Mouse (Mus musculus): ENCODE data around the gene Zfp94. TPM values are rescaled to one million over a fixed set of nuclear protein-coding genes. Genes with fewer than 3 reads are reported as not detected.

Gene Zfp94
- polyA plus RNA-seq, 1 experiment from 2014 or later = 12.8 TPM

DNA sequence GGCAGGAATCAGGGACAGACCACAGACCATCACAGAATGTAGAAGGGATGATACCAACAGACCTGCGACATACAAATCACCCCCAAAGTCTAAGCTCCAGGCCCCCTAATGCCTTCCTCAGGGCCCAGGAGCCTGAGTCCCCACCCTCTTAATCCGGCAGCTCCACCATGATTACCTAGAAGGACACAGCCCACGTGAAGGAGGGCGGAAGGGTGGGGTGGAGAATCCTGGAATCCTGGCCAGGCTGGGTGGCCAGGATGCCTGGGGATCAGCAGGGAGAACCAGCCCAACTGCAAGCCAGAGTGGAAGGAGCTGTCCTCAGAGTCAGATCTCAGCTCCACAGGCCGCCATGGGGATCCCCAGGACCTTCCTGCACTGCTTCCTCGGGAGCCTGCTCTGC, 32.4 kb upstream of the Zfp94 start, which contains the start of gene Lypd5:
TSS of gene Lypd5 (plus strand) at position 301 of the 400 bp plus-strand sequence.
- no peak for DNase-seq (ENCODE audit: low spot score)
- H3K4me1 ChIP-seq (replicated peaks; ENCODE audit: control insufficient read depth, insufficient read depth, low read length) = no peaks in the 10 kb centered on the region
- no peak for ATAC-seq (ENCODE audit: low FRiP score)
- H3K27me3 ChIP-seq (ENCODE audit: control insufficient read depth, insufficient read depth, low read length) = no peaks in the 10 kb centered on the region
- H3K4me2 ChIP-seq (replicated peaks; ENCODE audit: low read depth, low read length) = no peak within 1 kb of the TSS
- no peak within 1 kb of the TSS for H3K4me3 ChIP-seq (ENCODE audit: low read depth, low read length)
- no peaks in the 10 kb centered on the region for H3K9me3 ChIP-seq (ENCODE audit: control insufficient read depth, low read length)
- H3K9ac ChIP-seq (ENCODE audit: low read depth, low read length) = no peak within 1 kb of the TSS
- H3K36me3 ChIP-seq (ENCODE audit: control insufficient read depth, insufficient read depth, low read length) = no peaks in the 10 kb centered on the region
- no peak within 1 kb of the TSS for H3K27ac ChIP-seq (ENCODE audit: low read depth, low read length)
- 31% methylated on average over 6 of the region's 6 CpGs for WGBS

DNA sequence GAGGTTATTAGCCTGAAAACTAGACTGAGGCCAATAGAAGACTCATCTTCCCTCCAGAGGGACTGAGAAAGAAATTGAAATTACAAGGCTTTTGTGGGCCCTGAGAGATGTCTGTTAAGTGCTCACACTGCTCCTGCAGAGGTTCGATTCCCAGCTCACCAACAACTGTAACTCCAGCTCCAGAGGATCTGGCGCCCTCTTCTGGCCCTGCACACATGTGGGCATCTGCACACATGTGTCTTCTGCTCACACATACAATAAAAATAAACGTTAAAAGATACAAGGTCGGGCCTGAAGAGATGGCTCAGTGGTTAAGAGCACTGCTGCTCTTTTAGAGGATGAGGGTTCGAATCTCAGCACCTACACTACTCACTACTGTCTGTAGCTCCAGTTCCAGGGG, 30.0 kb upstream of the Zfp94 start:
- H3K27me3 ChIP-seq (ENCODE audit: control insufficient read depth, insufficient read depth, low read length) = no peaks in the 10 kb centered on the region
- no peak overlapping the region for H3K9ac ChIP-seq (ENCODE audit: low read depth, low read length)
- H3K27ac ChIP-seq (ENCODE audit: low read depth, low read length) = no peak overlapping the region
- ATAC-seq (ENCODE audit: low FRiP score) = no peak
- WGBS = 67% methylated on average over 5 of the region's 5 CpGs
- H3K4me2 ChIP-seq (replicated peaks; ENCODE audit: low read depth, low read length) = no peak overlapping the region
- no peaks in the 10 kb centered on the region for H3K36me3 ChIP-seq (ENCODE audit: control insufficient read depth, insufficient read depth, low read length)
- H3K4me1 ChIP-seq (replicated peaks; ENCODE audit: control insufficient read depth, insufficient read depth, low read length) = no peaks in the 10 kb centered on the region
- no peaks in the 10 kb centered on the region for H3K9me3 ChIP-seq (ENCODE audit: control insufficient read depth, low read length)
- DNase-seq (ENCODE audit: low spot score) = no peak
- H3K4me3 ChIP-seq (ENCODE audit: low read depth, low read length) = no peak overlapping the region

DNA sequence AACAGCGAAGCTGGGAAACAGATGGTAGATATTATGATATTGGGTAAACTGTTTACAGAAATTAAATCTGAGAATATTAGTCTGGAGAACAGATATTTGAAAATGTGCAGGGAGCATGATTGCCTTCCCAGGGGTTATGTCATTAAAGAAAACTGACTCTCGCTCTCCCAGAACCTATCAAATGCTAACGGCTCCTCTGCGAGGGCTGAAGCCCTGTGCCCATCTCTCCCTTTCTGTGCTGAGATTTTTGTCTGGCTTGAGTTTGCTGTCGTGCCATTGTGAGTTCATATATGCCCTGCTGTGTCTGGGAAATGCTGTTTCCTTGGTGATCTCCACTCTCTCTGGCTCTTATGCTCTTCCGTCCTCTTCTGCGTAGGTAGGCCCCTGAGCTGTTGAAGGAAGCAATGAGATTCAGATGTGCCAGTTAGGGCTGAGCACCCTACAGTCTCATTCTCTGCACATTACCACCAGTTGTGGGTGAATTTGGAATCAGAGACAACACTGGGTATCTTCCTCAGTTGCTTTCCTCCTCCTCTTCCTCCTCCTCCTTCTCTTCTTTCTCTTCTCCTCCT, 27.3 kb upstream of the Zfp94 start:
- Histone ChIP-seq H3K27ac (ENCODE audit: low read depth, low read length) (no peak overlapping the region), H3K9ac (ENCODE audit: low read depth, low read length) (no peak overlapping the region)
- ATAC-seq (ENCODE audit: low FRiP score) = no peak

DNA sequence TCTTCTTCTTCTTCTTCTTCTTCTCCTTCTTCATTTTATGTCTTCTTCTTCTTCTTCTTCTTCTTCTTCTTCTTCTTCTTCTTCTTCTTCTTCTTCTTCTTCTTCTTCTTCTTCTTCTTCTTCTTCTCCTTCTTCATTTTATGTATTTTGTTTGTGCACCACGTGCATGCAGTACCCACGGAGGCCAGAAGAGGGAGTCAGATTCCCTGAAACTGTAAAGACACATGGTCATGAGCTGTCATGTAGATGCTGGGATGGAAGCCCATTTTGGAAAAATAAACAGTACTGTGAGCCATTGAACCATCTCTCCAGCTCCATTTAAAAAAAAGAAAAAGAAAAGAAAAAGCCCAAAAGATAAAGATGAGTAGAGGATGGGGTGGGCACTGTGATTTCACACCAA, 21.8 kb upstream of the Zfp94 start:
- H3K9ac ChIP-seq (ENCODE audit: low read depth, low read length) = no peak overlapping the region
- H3K27ac ChIP-seq (ENCODE audit: low read depth, low read length) = no peak overlapping the region
- ATAC-seq (ENCODE audit: low FRiP score) = no peak
- no peaks in the 10 kb centered on the region for H3K36me3 ChIP-seq (ENCODE audit: control insufficient read depth, insufficient read depth, low read length)
- H3K4me3 ChIP-seq (ENCODE audit: low read depth, low read length) = no peak overlapping the region
- H3K4me1 ChIP-seq (replicated peaks; ENCODE audit: control insufficient read depth, insufficient read depth, low read length) = no peaks in the 10 kb centered on the region
- H3K4me2 ChIP-seq (replicated peaks; ENCODE audit: low read depth, low read length) = no peak overlapping the region
- H3K27me3 ChIP-seq (ENCODE audit: control insufficient read depth, insufficient read depth, low read length) = no peaks in the 10 kb centered on the region; the same call in 1 of the 2 replicates
- no peaks in the 10 kb centered on the region for H3K9me3 ChIP-seq (ENCODE audit: control insufficient read depth, low read length)
- WGBS = 52% methylated on average over 2 of the region's 2 CpGs
- no peak for DNase-seq (ENCODE audit: low spot score)

More for the DNA sequence above, 27.3 kb upstream of the Zfp94 start:
- Histone ChIP-seq H3K36me3 (ENCODE audit: control insufficient read depth, insufficient read depth, low read length) (no peaks in the 10 kb centered on the region), H3K4me1 (replicated peaks; ENCODE audit: control insufficient read depth, insufficient read depth, low read length) (no peaks in the 10 kb centered on the region), H3K4me3 (ENCODE audit: low read depth, low read length) (no peak overlapping the region), H3K4me2 (replicated peaks; ENCODE audit: low read depth, low read length) (no peak overlapping the region), H3K9me3 (ENCODE audit: control insufficient read depth, low read length) (no peaks in the 10 kb centered on the region), H3K27me3 (ENCODE audit: control insufficient read depth, insufficient read depth, low read length) (no peaks in the 10 kb centered on the region)
- WGBS = 72% methylated on average over 7 of the region's 7 CpGs
- no peak for DNase-seq (ENCODE audit: low spot score)

DNA sequence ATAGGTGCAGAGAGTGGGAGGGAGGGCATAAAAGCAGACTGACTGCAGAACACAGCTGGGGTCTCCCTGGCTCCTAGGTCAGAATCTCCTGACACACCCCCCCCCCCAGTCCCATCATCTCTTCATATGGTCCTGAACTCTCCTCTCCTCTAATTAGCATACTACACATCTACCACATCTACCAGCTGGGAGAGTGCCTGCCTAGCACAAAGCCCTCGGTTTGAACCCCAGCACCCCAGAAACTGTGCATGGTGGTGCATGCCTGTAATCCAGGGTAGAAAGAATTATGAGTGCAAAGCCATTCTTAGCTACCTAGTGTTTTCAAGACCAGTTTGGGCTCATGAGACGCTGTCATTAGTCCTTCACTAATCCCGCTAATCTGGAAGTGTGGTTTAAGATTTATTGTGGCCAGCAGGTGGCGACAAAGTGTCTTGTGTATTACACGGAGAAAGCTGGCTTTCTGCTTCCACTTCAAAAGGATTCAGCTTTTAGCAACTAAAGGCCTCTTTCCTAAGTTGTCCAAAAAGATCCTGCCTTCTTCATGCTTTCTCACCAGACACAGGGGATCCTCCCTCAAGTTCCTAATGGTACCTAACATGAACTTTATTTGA, 19.3 kb upstream of the Zfp94 start:
- Histone ChIP-seq H3K36me3 (ENCODE audit: control insufficient read depth, insufficient read depth, low read length) (no peaks in the 10 kb centered on the region), H3K27me3 (ENCODE audit: control insufficient read depth, insufficient read depth, low read length) (peaks cover 2% of the 10 kb centered on the region; the same call in 1 of the 2 replicates), H3K9ac (ENCODE audit: low read depth, low read length) (no peak overlapping the region), H3K4me3 (ENCODE audit: low read depth, low read length) (no peak overlapping the region), H3K27ac (ENCODE audit: low read depth, low read length) (no peak overlapping the region), H3K9me3 (ENCODE audit: control insufficient read depth, low read length) (no peaks in the 10 kb centered on the region), H3K4me1 (replicated peaks; ENCODE audit: control insufficient read depth, insufficient read depth, low read length) (no peaks in the 10 kb centered on the region), H3K4me2 (replicated peaks; ENCODE audit: low read depth, low read length) (no peak overlapping the region)
- peak; percentile 84 for DNase-seq (ENCODE audit: low spot score)
- ATAC-seq (ENCODE audit: low FRiP score) = no peak
- WGBS = 12% methylated on average over 5 of the region's 5 CpGs

DNA sequence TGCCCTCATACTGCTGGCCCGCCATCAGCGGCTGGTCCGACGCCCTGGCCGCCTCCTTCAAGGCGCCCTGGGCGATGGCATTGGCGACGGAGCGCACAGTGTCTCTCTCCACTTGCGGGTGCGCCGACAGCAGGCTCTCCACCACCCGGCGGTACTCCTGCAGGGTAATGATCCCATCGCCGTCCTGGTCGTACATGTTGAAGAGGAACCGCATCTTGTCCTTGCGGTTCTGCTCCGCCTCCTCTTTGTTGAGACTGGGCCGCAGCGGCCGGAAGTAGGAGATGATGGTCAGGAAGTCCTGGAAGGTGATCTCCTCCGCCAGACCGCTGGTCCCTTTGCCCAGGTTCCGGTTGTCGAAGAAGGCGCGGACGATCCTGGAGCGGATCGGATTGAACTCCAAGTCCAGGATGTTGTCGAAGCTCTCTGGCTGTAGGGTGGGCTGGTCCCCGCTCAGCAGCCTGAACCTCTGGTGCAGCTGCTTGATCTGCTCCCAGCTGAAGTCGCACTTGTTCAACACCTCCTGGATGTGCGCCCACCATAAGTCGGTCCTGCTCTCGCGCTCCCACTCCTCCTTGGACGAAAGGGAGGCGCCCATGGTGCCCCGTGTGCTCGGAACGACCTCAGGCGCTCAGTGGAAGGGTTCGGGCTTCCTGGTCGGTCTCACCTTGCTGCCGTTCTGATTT, 17.0 kb upstream of the Zfp94 start, which contains the start of gene Tescl:
TSS of gene Tescl (minus strand) at position 633 of the 683 bp plus-strand sequence.
- no peak within 1 kb of the TSS for H3K4me2 ChIP-seq (replicated peaks; ENCODE audit: low read depth, low read length)

DNA sequence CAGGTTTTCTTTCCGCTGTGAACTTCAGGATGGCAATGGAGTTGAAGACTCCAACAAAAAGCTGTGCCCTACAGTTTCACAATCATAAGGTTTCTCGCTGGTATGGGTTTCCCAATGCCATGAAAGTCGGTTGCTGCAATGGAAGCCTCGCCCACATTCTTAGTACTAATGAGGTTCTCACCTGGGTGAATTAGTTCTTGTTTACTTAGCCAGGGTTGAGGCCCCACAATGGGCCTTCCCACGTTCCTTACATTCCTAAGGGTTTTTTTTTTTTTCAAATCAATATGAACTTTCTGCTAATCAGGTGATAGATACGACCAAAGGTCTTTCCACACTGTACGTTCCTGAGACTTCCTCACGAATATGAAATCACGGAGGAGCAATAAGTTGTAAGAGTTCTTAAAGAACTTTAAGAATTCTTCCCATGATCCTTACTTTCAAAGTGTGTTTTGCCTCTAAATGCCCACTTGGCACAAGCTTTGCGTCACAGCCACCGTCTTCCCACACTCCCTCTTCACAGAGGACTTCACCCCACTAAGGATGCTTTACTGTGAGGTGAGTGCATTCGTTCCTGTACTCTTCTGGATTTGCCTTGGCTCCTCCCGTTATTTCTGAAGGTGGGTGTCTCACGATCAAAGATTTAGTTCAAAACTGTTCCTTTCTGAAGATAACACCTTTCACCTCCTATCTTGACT, 11.0 kb upstream of the Zfp94 start:
- Histone ChIP-seq H3K27me3 (ENCODE audit: control insufficient read depth, insufficient read depth, low read length) (no peaks in the 10 kb centered on the region), H3K27ac (ENCODE audit: low read depth, low read length) (no peak overlapping the region), H3K4me1 (replicated peaks; ENCODE audit: control insufficient read depth, insufficient read depth, low read length) (no peaks in the 10 kb centered on the region), H3K4me2 (replicated peaks; ENCODE audit: low read depth, low read length) (no peak overlapping the region), H3K36me3 (ENCODE audit: control insufficient read depth, insufficient read depth, low read length) (no peaks in the 10 kb centered on the region), H3K4me3 (ENCODE audit: low read depth, low read length) (no peak overlapping the region), H3K9me3 (ENCODE audit: control insufficient read depth, low read length) (no peaks in the 10 kb centered on the region), H3K9ac (ENCODE audit: low read depth, low read length) (no peak overlapping the region)
- ATAC-seq (ENCODE audit: low FRiP score) = no peak
- DNase-seq (ENCODE audit: low spot score) = no peak
- WGBS = 87% methylated on average over 14 of the region's 14 CpGs

More for the DNA sequence above, 17.0 kb upstream of the Zfp94 start, which contains the start of gene Tescl:
- ATAC-seq (ENCODE audit: low FRiP score) (no peak), DNase-seq (ENCODE audit: low spot score) (no peak)
- Histone ChIP-seq H3K27ac (ENCODE audit: low read depth, low read length) (no peak within 1 kb of the TSS), H3K4me1 (replicated peaks; ENCODE audit: control insufficient read depth, insufficient read depth, low read length) (no peaks in the 10 kb centered on the region), H3K27me3 (ENCODE audit: control insufficient read depth, insufficient read depth, low read length) (peaks cover 2% of the 10 kb centered on the region; the same call in 1 of the 2 replicates), H3K9me3 (ENCODE audit: control insufficient read depth, low read length) (no peaks in the 10 kb centered on the region), H3K4me3 (ENCODE audit: low read depth, low read length) (no peak within 1 kb of the TSS), H3K36me3 (ENCODE audit: control insufficient read depth, insufficient read depth, low read length) (no peaks in the 10 kb centered on the region), H3K9ac (ENCODE audit: low read depth, low read length) (no peak within 1 kb of the TSS)
- WGBS = 47% methylated on average over 49 of the region's 49 CpGs

DNA sequence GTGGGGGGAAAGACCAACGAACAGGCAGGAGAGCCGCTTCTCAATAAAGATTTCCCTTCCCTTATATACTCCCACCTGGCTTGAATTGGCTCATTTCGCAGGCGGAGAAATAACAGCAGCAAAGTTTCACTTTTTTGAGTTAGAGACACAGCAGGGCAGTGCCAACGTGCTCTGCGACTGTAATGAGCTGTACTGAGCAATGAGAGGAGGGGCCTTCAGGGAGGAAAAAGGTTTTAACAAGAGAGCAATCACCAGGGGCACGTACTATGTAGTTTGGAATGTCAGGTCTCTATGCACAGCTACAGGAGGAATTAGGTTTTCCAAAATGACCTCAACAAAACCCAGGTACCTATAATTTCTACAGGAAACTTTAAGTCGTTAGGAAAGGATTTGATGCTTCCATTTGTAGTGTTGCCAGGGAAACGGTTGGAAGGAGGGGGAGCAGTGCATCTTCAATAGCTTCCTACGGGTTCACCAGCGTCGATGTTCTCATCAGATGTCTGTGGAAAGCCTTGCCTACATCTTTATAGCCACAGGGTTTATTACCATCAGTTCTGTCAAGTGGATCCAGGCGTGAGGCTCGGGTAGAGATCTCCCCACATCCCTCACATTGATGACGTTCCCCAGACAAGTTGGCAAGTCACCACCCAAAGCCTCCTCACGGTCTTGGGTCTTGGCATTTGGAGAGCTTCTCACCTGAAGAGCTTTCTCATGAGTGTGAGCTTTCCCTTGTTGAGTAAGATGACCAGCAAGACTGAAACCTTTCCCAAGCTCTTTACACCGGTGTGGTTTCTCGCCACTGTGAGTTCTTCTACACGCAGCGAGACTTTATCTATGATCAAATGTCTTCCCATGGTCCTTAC, 10.0 kb upstream of the Zfp94 start:
- Histone ChIP-seq H3K9ac (ENCODE audit: low read depth, low read length) (peak overlapping the region; percentile 27; the same call in 1 of the 2 replicates), H3K4me2 (replicated peaks; ENCODE audit: low read depth, low read length) (peak overlapping the region; percentile 39), H3K4me3 (ENCODE audit: low read depth, low read length) (peak overlapping the region; percentile 14), H3K27me3 (ENCODE audit: control insufficient read depth, insufficient read depth, low read length) (no peaks in the 10 kb centered on the region), H3K9me3 (ENCODE audit: control insufficient read depth, low read length) (no peaks in the 10 kb centered on the region), H3K4me1 (replicated peaks; ENCODE audit: control insufficient read depth, insufficient read depth, low read length) (no peaks in the 10 kb centered on the region), H3K36me3 (ENCODE audit: control insufficient read depth, insufficient read depth, low read length) (no peaks in the 10 kb centered on the region), H3K27ac (ENCODE audit: low read depth, low read length) (no peak overlapping the region)
- DNase-seq (ENCODE audit: low spot score) (peak; percentile 33), ATAC-seq (ENCODE audit: low FRiP score) (peak; percentile 72)
- 44% methylated on average over 20 of the region's 20 CpGs for WGBS
